Mouse (Mus musculus): ENCODE data around the gene Rrp36.
A peak's percentile ranks its signal among the peaks of the same experiment; 100 is the strongest.

The Rrp36 gene

GRCm38 (mm10) chr17:46685913-46686312, 11.8 kb upstream of the Rrp36 start:
- no peak for DNase-seq (ENCODE audit: low spot score in 2 of 2)

- no peak for DNase-seq (ENCODE audit: low spot score in 2 of 2)
Measured at GRCm38 (mm10) chr17:46682654-46683389, 8.7 kb upstream of the Rrp36 start.

GRCm38 (mm10) chr17:46681466-46682118, 7.4 kb upstream of the Rrp36 start:
- no peak for DNase-seq (ENCODE audit: low spot score in 2 of 2)

- peak; percentile 98 for DNase-seq (ENCODE audit: low spot score in 2 of 2)
Measured at GRCm38 (mm10) chr17:46680760-46681373, 6.7 kb upstream of the Rrp36 start, which contains the start of gene Klhdc3. TSS of gene Klhdc3 (minus strand) at chr17:46680914.

- peak in 1 of 2 experiments; percentile 34 for DNase-seq (ENCODE audit: low spot score in 2 of 2)
Measured at GRCm38 (mm10) chr17:46679843-46680759, 5.9 kb upstream of the Rrp36 start.

GRCm38 (mm10) chr17:46678911-46679310, 4.8 kb upstream of the Rrp36 start:
- no peak for DNase-seq (ENCODE audit: low spot score in 2 of 2)

GRCm38 (mm10) chr17:46678416-46678815, 4.3 kb upstream of the Rrp36 start, which contains the start of gene Mea1:
TSS of gene Mea1 (plus strand) at chr17:46678793.
- no peak for DNase-seq (ENCODE audit: low spot score in 2 of 2)

GRCm38 (mm10) chr17:46674530-46675283, 555 bp upstream of the Rrp36 start:
- no peak for DNase-seq (ENCODE audit: low spot score in 2 of 2)

- DNase-seq (ENCODE audit: low spot score in 2 of 2), result no peak
Measured at GRCm38 (mm10) chr17:46669911-46670310, 4.2 kb downstream of the Rrp36 start.

- DNase-seq (ENCODE audit: low spot score in 2 of 2), result no peak
Measured at GRCm38 (mm10) chr17:46667712-46668111, 6.4 kb downstream of the Rrp36 start.

- no peak for DNase-seq (ENCODE audit: low spot score in 2 of 2)
Measured at GRCm38 (mm10) chr17:46662730-46663129, 11.4 kb downstream of the Rrp36 start.

GRCm38 (mm10) chr17:46661981-46662380, 12.2 kb downstream of the Rrp36 start:
- DNase-seq (ENCODE audit: low spot score in 2 of 2), result no peak

GRCm38 (mm10) chr17:46661351-46661750, 12.8 kb downstream of the Rrp36 start:
- no peak for DNase-seq (ENCODE audit: low spot score in 2 of 2)

- DNase-seq (ENCODE audit: low spot score in 2 of 2), result no peak
Measured at GRCm38 (mm10) chr17:46656054-46656453, 18.1 kb downstream of the Rrp36 start.

- DNase-seq (ENCODE audit: low spot score in 2 of 2), result no peak
Measured at GRCm38 (mm10) chr17:46651755-46652547, 22.2 kb downstream of the Rrp36 start.

GRCm38 (mm10) chr17:46651292-46651691, 22.9 kb downstream of the Rrp36 start:
- no peak for DNase-seq (ENCODE audit: low spot score in 2 of 2)

GRCm38 (mm10) chr17:46650232-46651031, 23.7 kb downstream of the Rrp36 start, which contains the start of gene Cul7:
TSS of gene Cul7 (plus strand) at chr17:46650337.
- peak; percentile 94 to 95 for DNase-seq (ENCODE audit: low spot score in 2 of 2)

GRCm38 (mm10) chr17:46649811-46650210, 24.3 kb downstream of the Rrp36 start:
- DNase-seq (ENCODE audit: low spot score in 2 of 2), result no peak

GRCm38 (mm10) chr17:46648436-46648835, 25.7 kb downstream of the Rrp36 start:
- no peak for DNase-seq (ENCODE audit: low spot score in 2 of 2)

Measured in urinary bladder, postnatal 4 days (tissue).